Comparison of ENCODE assay signal across 9 mouse cellular contexts in genomic region chr10:60732397-60732861, GRCm38 (mm10). TPM values are rescaled to one million over a fixed set of nuclear protein-coding genes. Genes with fewer than 3 reads are reported as not detected.
DNase-seq lines count a peak whose midpoint lies in the region; ATAC-seq and TF ChIP-seq lines count a peak whose summit lies in the region.
"Had no signal": no experiment of that assay in that cellular context is flagged by ENCODE, and none has a peak within 500 bp of the region (broad histone marks: within the 10 kb centered on the region; RNA-seq: fewer than 3 reads in every experiment).

No protein-coding gene starts in this region.

- H3K4me2 ChIP-seq in limb, embryonic 14.5 days (replicated peaks; ENCODE audit: low read depth, low read length, severe bottlenecking): no peak overlapping the region
- H3K4me2 ChIP-seq in hindbrain, embryonic 12.5 days (replicated peaks): no peak overlapping the region
- no peak overlapping the region for H3K4me2 ChIP-seq in neural tube, embryonic 14.5 days (ENCODE audit: low read depth, low read length)
- H3K4me2 ChIP-seq: lung, embryonic 14.5 days had no signal

- H3K27me3 ChIP-seq in limb, embryonic 14.5 days (ENCODE audit: control insufficient read depth, insufficient read depth, low read length): no peaks in the 10 kb centered on the region
- H3K27me3 ChIP-seq in limb, embryonic 10.5 days (ENCODE audit: low read depth, poor library complexity, severe bottlenecking): peaks cover 5% of the 10 kb centered on the region; the same call in 1 of the 2 replicates
- H3K27me3 ChIP-seq in hindbrain, embryonic 12.5 days: no peaks in the 10 kb centered on the region
- H3K27me3 ChIP-seq in neural tube, embryonic 14.5 days (ENCODE audit: control insufficient read depth, insufficient read depth, low read length): no peaks in the 10 kb centered on the region

- H3K27ac ChIP-seq in limb, embryonic 14.5 days (replicated peaks; ENCODE audit: low read depth, low read length): no peak overlapping the region
- no peak overlapping the region for H3K27ac ChIP-seq in limb, embryonic 10.5 days
- H3K27ac ChIP-seq in hindbrain, embryonic 12.5 days: peak overlapping the region; percentile 73
- H3K27ac ChIP-seq in neural tube, embryonic 14.5 days (ENCODE audit: low read depth, low read length): peak overlapping the region; percentile 23; the same call in 1 of the 2 replicates

- H3K36me3 ChIP-seq in limb, embryonic 14.5 days (ENCODE audit: control insufficient read depth, insufficient read depth, low read length): peaks cover 7% of the 10 kb centered on the region; the same call in 1 of the 2 replicates
- H3K36me3 ChIP-seq in limb, embryonic 10.5 days: no peaks in the 10 kb centered on the region; the same call in 1 of the 2 replicates
- peaks cover 6% of the 10 kb centered on the region; the same call in 1 of the 2 replicates for H3K36me3 ChIP-seq in hindbrain, embryonic 12.5 days
- no peaks in the 10 kb centered on the region for H3K36me3 ChIP-seq in neural tube, embryonic 14.5 days (ENCODE audit: control insufficient read depth, insufficient read depth, low read length)

- no peaks in the 10 kb centered on the region for H3K4me1 ChIP-seq in limb, embryonic 14.5 days (ENCODE audit: control insufficient read depth, insufficient read depth, low read length)
- H3K4me1 ChIP-seq in limb, embryonic 10.5 days: peaks cover 3% of the 10 kb centered on the region; the same call in 1 of the 2 replicates
- H3K4me1 ChIP-seq in hindbrain, embryonic 12.5 days: peaks cover 37% of the 10 kb centered on the region
- 0 out of 2 replicates have a peak, but pooled peaks cover 3% of the 10 kb centered on the region for H3K4me1 ChIP-seq in neural tube, embryonic 14.5 days (ENCODE audit: control insufficient read depth, insufficient read depth, low read length)

- WGBS in limb, embryonic 14.5 days: 44% methylated on average over 2 of the region's 2 CpGs
- 51% methylated on average over 2 of the region's 2 CpGs for WGBS in limb, embryonic 10.5 days
- 38% methylated on average over 2 of the region's 2 CpGs for WGBS in hindbrain, embryonic 12.5 days
- 43% methylated on average over 2 of the region's 2 CpGs for whole genome bisulfite sequencing in neural tube, embryonic 14.5 days

- no peak overlapping the region for H3K4me3 ChIP-seq in limb, embryonic 14.5 days (replicated peaks; ENCODE audit: low read length)
- no peak overlapping the region for H3K4me3 ChIP-seq in limb, embryonic 10.5 days
- no peak overlapping the region for H3K4me3 ChIP-seq in hindbrain, embryonic 12.5 days
- H3K4me3 ChIP-seq in neural tube, embryonic 14.5 days (ENCODE audit: low read depth, low read length): no peak overlapping the region

- H3K9me3 ChIP-seq in limb, embryonic 14.5 days (ENCODE audit: control insufficient read depth, low read length): no peaks in the 10 kb centered on the region
- H3K9me3 ChIP-seq in limb, embryonic 10.5 days (replicated peaks): no peaks in the 10 kb centered on the region
- no peaks in the 10 kb centered on the region for H3K9me3 ChIP-seq in hindbrain, embryonic 12.5 days (replicated peaks)
- no peaks in the 10 kb centered on the region for H3K9me3 ChIP-seq in neural tube, embryonic 14.5 days (ENCODE audit: control insufficient read depth, low read length)

- ATAC-seq in limb, embryonic 14.5 days (ENCODE audit: low FRiP score, low read depth): no peak
- peak; percentile 47 for ATAC-seq in hindbrain, embryonic 12.5 days (ENCODE audit: low FRiP score)
- ATAC-seq in neural tube, embryonic 14.5 days (ENCODE audit: low read depth): no peak

- 0 out of 2 replicates have a peak overlapping the region, but pooled peaks have one; percentile 7 for H3K9ac ChIP-seq in limb, embryonic 14.5 days (ENCODE audit: low read depth, low read length, severe bottlenecking)
- H3K9ac ChIP-seq in hindbrain, embryonic 12.5 days: no peak overlapping the region
- no peak overlapping the region for H3K9ac ChIP-seq in neural tube, embryonic 14.5 days (replicated peaks; ENCODE audit: low read depth, low read length)
- H3K9ac ChIP-seq: lung, embryonic 14.5 days had no signal

- no peak for TF ChIP-seq POLR2A in limb, embryonic 14.5 days (IDR thresholded peaks at IDR 0.05; ENCODE audit: borderline replicate concordance, extremely low read depth, insufficient read depth, insufficient read length)

- peak; percentile 72 to 89 for DNase-seq in adrenal gland, adult (ENCODE audit: inconsistent age in 2 of 2, low spot score in 1 of 2)
- no peak for DNase-seq in adrenal gland, postnatal 4 days (ENCODE audit: low spot score in 2 of 2)
- no peak for DNase-seq in limb, embryonic 14.5 days (ENCODE audit: low spot score)
- DNase-seq in limb, embryonic 10.5 days (ENCODE audit: low spot score): no peak
- DNase-seq in c-Kit-positive CD71-positive TER-119-positive erythroid progenitor cells, embryonic 14.5 days (ENCODE audit: low spot score): no peak
- no peak for DNase-seq in B cell, adult 2 months
- DNase-seq: lung, embryonic 14.5 days had no signal

RNA-seq across cellular contexts. Expression of gene Slc29a3, which starts 20.2 kb away (rescaled TPM):
- total RNA-seq in adrenal gland, postnatal 4 days (2021): 10 to 100 TPM; 26.7 to 32.3 TPM
- 10.0 and 13.7 TPM in 2 replicates for polyA plus RNA-seq in limb, embryonic 14.5 days (2012; rRNA removed)
- polyA plus RNA-seq in limb, embryonic 14.5 days (2014; fragmentation: Nextera tagmentation; extraction: Ambion mirVana): 10.4 and 10.6 TPM in 2 replicates
- 7.0 and 8.0 TPM in 2 replicates for polyA plus RNA-seq in limb, embryonic 10.5 days (2016; fragmentation: Nextera tagmentation; extraction: Ambion mirVana)
- 11.5 TPM in 2 replicates for polyA plus RNA-seq in hindbrain, embryonic 12.5 days (2016; fragmentation: Nextera tagmentation; extraction: Ambion mirVana)
- 9.3 and 9.5 TPM in 2 replicates for polyA plus RNA-seq in neural tube, embryonic 14.5 days (2014; fragmentation: Nextera tagmentation; extraction: Ambion mirVana)

RNA-seq across cellular contexts. Expression of gene Cdh23, which starts 36.1 kb away (rescaled TPM):
- 1 to 10 TPM; 1.5 to 2.2 TPM for total RNA-seq in adrenal gland, postnatal 4 days (2021)
- polyA plus RNA-seq in limb, embryonic 14.5 days (2012; rRNA removed): 1.5 and 2.7 TPM in 2 replicates
- polyA plus RNA-seq in limb, embryonic 14.5 days (2014; fragmentation: Nextera tagmentation; extraction: Ambion mirVana): 0.73 and 2.2 TPM in 2 replicates
- 0.26 and 0.36 TPM in 2 replicates for polyA plus RNA-seq in limb, embryonic 10.5 days (2016; fragmentation: Nextera tagmentation; extraction: Ambion mirVana)
- polyA plus RNA-seq in hindbrain, embryonic 12.5 days (2016; fragmentation: Nextera tagmentation; extraction: Ambion mirVana): 0.19 and 0.44 TPM in 2 replicates
- polyA plus RNA-seq in neural tube, embryonic 14.5 days (2014; fragmentation: Nextera tagmentation; extraction: Ambion mirVana): 6.0 and 15.4 TPM in 2 replicates

Comparison
In these comparisons a context has a peak if more than half of its experiments do, and no peak if none do; other contexts are left out.
1. DNase-seq: peak in adrenal gland, adult (2 of 2); none in adrenal gland, postnatal 4 days (0 of 2), limb, embryonic 14.5 days (single experiment), limb, embryonic 10.5 days (single experiment), c-Kit-positive CD71-positive TER-119-positive erythroid progenitor cells, embryonic 14.5 days (single experiment) and B cell, adult 2 months (0 of 2).
2. H3K27ac ChIP-seq: peak in hindbrain, embryonic 12.5 days (single experiment) and neural tube, embryonic 14.5 days (single experiment); none in limb, embryonic 14.5 days (single experiment) and limb, embryonic 10.5 days (single experiment).